Mouse (Mus musculus): ENCODE results near the gene Rhbdf1.

GRCm38 (mm10) chr11:32189434-32189833 is 32.7 kb downstream of the Rhbdf1 start:
- TF ChIP-seq CTCF (IDR thresholded peaks at IDR 0.05; ENCODE audit: control insufficient read depth, insufficient read depth, insufficient read length), result no peak
- TF ChIP-seq MAX (IDR thresholded peaks at IDR 0.05), result no peak
- TF ChIP-seq MYOG (IDR thresholded peaks at IDR 0.05; ENCODE audit: control insufficient read depth, extremely low read depth, insufficient read length), result no peak
- no peak for TF ChIP-seq MYOD1 (IDR thresholded peaks at IDR 0.05; ENCODE audit: control insufficient read depth, insufficient read length, low read depth)
- TF ChIP-seq USF1 (IDR thresholded peaks at IDR 0.05; ENCODE audit: low read depth), result no peak
